Mouse (Mus musculus): ENCODE data around the gene Bicc1.

GRCm38 (mm10) chr10:70939751-70940150 lies 219.7 kb downstream of the Bicc1 start:
- TF ChIP-seq POLR2A (IDR thresholded peaks at IDR 0.05; ENCODE audit: low read depth, low read length) (no peak), CTCF (IDR thresholded peaks at IDR 0.05; ENCODE audit: extremely low read depth, insufficient read length, insufficient replicate concordance, low read depth, low read length) (no peak)
